Mouse (Mus musculus): ENCODE results near the gene Cyb5d2.

- TF ChIP-seq CTCF (conservative IDR thresholded peaks at IDR 0.05; ENCODE audit: low read length) (no peak), POU5F1 (IDR thresholded peaks at IDR 0.05; ENCODE audit: borderline replicate concordance, low read length) (no peak)
These were observed 13.8 kb downstream of the Cyb5d2 start for GRCm38 (mm10) chr11:72782103-72782502.

Measured in E14TG2a.4 (cell line).